Comparison of ENCODE assay signal across 33 mouse cellular contexts in the genomic region with DNA sequence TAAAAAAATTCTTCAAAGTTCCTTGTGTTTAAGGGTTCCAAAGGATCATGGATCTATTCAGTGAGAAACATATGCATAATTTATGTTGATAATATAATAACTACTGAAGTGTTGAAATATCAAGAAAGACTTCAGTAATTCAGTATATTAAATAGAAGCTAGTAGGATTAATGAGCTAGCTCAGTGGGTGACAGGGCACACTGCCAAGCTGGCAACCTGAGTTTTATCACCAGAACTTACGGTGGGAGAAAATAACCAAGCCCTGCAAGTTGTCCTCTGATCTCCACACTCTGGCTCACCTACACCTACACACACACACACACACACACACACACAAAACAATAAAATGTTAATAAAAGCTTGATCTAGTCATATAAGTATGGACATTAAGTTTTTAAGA. TPM values are rescaled to one million over a fixed set of nuclear protein-coding genes. Genes with fewer than 3 reads are reported as not detected.
DNase-seq lines count a peak whose midpoint lies in the region; TF ChIP-seq lines count a peak whose summit lies in the region.
"Had no signal": no experiment of that assay in that cellular context is flagged by ENCODE, and none has a peak within 500 bp of the region (broad histone marks: within the 10 kb centered on the region; RNA-seq: fewer than 3 reads in every experiment).

No protein-coding gene starts in this region.

- TF ChIP-seq POLR2A in cerebellum, adult 2 months (IDR thresholded peaks at IDR 0.05; ENCODE audit: borderline replicate concordance, insufficient read depth, low read length), result no peak

- peak; percentile 28 to 35 for DNase-seq in cerebellum, adult 2 months
- DNase-seq in cerebellum, adult 11 months, result no peak
- peak; percentile 54 to 62 for DNase-seq in cerebellum, postnatal 14 days
- no peak for DNase-seq in cerebellum, adult 9-11 months
- peak; percentile 41 for DNase-seq in left cerebral cortex, postnatal 4 days
- DNase-seq in left cerebral cortex, adult 18-20 months (ENCODE audit: low spot score in 2 of 2), result no peak
- DNase-seq: adrenal gland, postnatal 10 days; adrenal gland, postnatal 36 days; B cell, adult 2 months; forebrain, postnatal 0 days; gastrocnemius, adult 2 months; gastrocnemius, postnatal 14 days; heart, adult 18-20 months; heart, postnatal 10 days; heart, postnatal 36 days; kidney, adult 2 months had no signal

- no peaks in the 10 kb centered on the region; the same call in 1 of the 2 replicates for H3K27me3 ChIP-seq in cerebellum, adult 2 months (ENCODE audit: control insufficient read depth, insufficient read depth, low read length)
- H3K27me3 ChIP-seq: CH12.LX; embryonic facial prominence, embryonic 12.5 days; embryonic facial prominence, embryonic 15.5 days; heart, embryonic 12.5 days; heart, embryonic 15.5 days; Patski had no signal

- intact Hi-C loops in left cerebral cortex, postnatal 4 days (cut with DNase I), result no loop called here

- no peak for TF ChIP-seq CTCF in cerebellum, adult 2 months (IDR thresholded peaks at IDR 0.05; ENCODE audit: borderline replicate concordance, insufficient read depth, low read depth, low read length)

- whole genome bisulfite sequencing in cerebellum, adult 2 months, result 12% methylated on average over 1 of the region's 1 CpGs

- H3K4me3 ChIP-seq in cerebellum, adult 2 months (replicated peaks; ENCODE audit: insufficient read depth, low read depth, low read length), result no peak overlapping the region
- H3K4me3 ChIP-seq: embryonic facial prominence, embryonic 12.5 days; embryonic facial prominence, embryonic 15.5 days; gastrocnemius, adult 2 months; heart, embryonic 12.5 days; heart, embryonic 15.5 days; hindbrain, embryonic 10.5 days had no signal

- H3K27ac ChIP-seq in cerebellum, adult 2 months (ENCODE audit: insufficient read depth, low read length), result no peak overlapping the region
- H3K27ac ChIP-seq: embryonic facial prominence, embryonic 12.5 days; embryonic facial prominence, embryonic 15.5 days; gastrocnemius, adult 2 months; heart, embryonic 15.5 days; hindbrain, embryonic 10.5 days; hindbrain, embryonic 14.5 days had no signal

- peaks cover 7% of the 10 kb centered on the region; the same call in 1 of the 2 replicates for H3K4me1 ChIP-seq in cerebellum, adult 2 months (ENCODE audit: control insufficient read depth, insufficient read depth, low read length)
- H3K4me1 ChIP-seq: embryonic facial prominence, embryonic 12.5 days had no signal

RNA-seq across cellular contexts. Expression of gene Gosr2, which starts 4.5 kb away (rescaled TPM):
- 86.5 and 87.4 TPM in 2 replicates for polyA plus RNA-seq in cerebellum, adult 2 months (2012; rRNA removed)
- total RNA-seq in left cerebral cortex, postnatal 4 days (2021), result 10 to 100 TPM; 74.3 to 84.6 TPM
- 10 to 100 TPM; 70.3 to 80.4 TPM for total RNA-seq in left cerebral cortex, adult 18-20 months (2021)

RNA-seq across cellular contexts. Expression of gene Rprml, which starts 43.9 kb away (rescaled TPM):
- 5.8 and 6.9 TPM in 2 replicates for polyA plus RNA-seq in cerebellum, adult 2 months (2012; rRNA removed)
- 10 to 100 TPM; 51.6 to 64.6 TPM for total RNA-seq in left cerebral cortex, postnatal 4 days (2021)
- total RNA-seq in left cerebral cortex, adult 18-20 months (2021), result 10 to 100 TPM; 84.7 to 92.0 TPM
- total RNA-seq: CH12.LX; common myeloid progenitor, adult 5-6 weeks; G1E; gastrocnemius, adult 2 months; gastrocnemius, postnatal 14 days; heart, adult 18-20 months; heart, postnatal 10 days; heart, postnatal 36 days had no signal
- polyA plus RNA-seq: forebrain, embryonic 11.5 days; G1E; hindbrain, embryonic 10.5 days; hindbrain, embryonic 14.5 days; intestine, embryonic 14.5 days; kidney, adult 2 months; kidney, embryonic 14.5 days; Patski had no signal

RNA-seq across cellular contexts. Expression of gene Lyzl6, which starts 54.6 kb away (rescaled TPM):
- polyA plus RNA-seq in cerebellum, adult 2 months (2012; rRNA removed), result 0.19 TPM in 1 of 2 replicates, not detected in the other
- not detected for total RNA-seq in left cerebral cortex, postnatal 4 days (2021)
- total RNA-seq in left cerebral cortex, adult 18-20 months (2021), result not detected
- total RNA-seq: adrenal gland, adult 18-20 months; adrenal gland, postnatal 10 days; adrenal gland, postnatal 36 days; CH12.LX; common myeloid progenitor, adult 5-6 weeks; forebrain, postnatal 0 days; G1E; gastrocnemius, adult 2 months; gastrocnemius, postnatal 14 days; heart, adult 18-20 months; heart, postnatal 10 days; heart, postnatal 36 days had no signal
- polyA plus RNA-seq: embryonic facial prominence, embryonic 12.5 days; embryonic facial prominence, embryonic 15.5 days; forebrain, embryonic 11.5 days; forebrain, embryonic 14.5 days; forebrain, postnatal 0 days; frontal cortex, adult 2 months; G1E; heart, embryonic 12.5 days; heart, embryonic 15.5 days; hindbrain, embryonic 10.5 days; hindbrain, embryonic 14.5 days; intestine, embryonic 14.5 days; intestine, postnatal 0 days; kidney, adult 2 months; kidney, embryonic 14.5 days; Patski had no signal

RNA-seq across cellular contexts. Expression of gene Wnt9b, which starts 56.4 kb away (rescaled TPM):
- polyA plus RNA-seq in cerebellum, adult 2 months (2012; rRNA removed), result 1.0 and 1.1 TPM in 2 replicates
- total RNA-seq in left cerebral cortex, postnatal 4 days (2021), result not detected
- total RNA-seq in left cerebral cortex, adult 18-20 months (2021), result under 1 TPM; 0.23 to 0.46 TPM
- total RNA-seq: CH12.LX; common myeloid progenitor, adult 5-6 weeks had no signal
- polyA plus RNA-seq: G1E; intestine, embryonic 14.5 days; Patski had no signal

Comparison
In these comparisons a context has a peak if more than half of its experiments do, and no peak if none do; other contexts are left out.
1. DNase-seq: peak in cerebellum, adult 2 months (2 of 2), cerebellum, postnatal 14 days (2 of 2) and left cerebral cortex, postnatal 4 days (single experiment); none in cerebellum, adult 11 months (single experiment), cerebellum, adult 9-11 months (single experiment) and left cerebral cortex, adult 18-20 months (0 of 2).